Mouse (Mus musculus) lung, embryonic 14.5 days (tissue): ENCODE results near the gene Agk. TPM values are rescaled to one million over a fixed set of nuclear protein-coding genes. Genes with fewer than 3 reads are reported as not detected.

ENCODE experiments used
- ATAC-seq: fragments of 200-750 bp; cut with Nextera tagmentation; 2 replicates; pipeline ENCODE4 v1.8.0; 2017; ENCODE audit warnings: mild to moderate bottlenecking, moderate TSS enrichment, moderate library complexity; ENCODE audit not compliant: insufficient read depth
- DNase-seq: peaks from one replicate; pipeline ENCODE4 v3.0.0-alpha.2; 2015
- H3K27ac ChIP-seq: fragments of 300-500 bp; sonication (generic); 2 replicates; pipeline ENCODE4 v1.5.1; 2014; ENCODE audit warnings: low read depth, mild to moderate bottlenecking, moderate library complexity
- H3K27me3 ChIP-seq: fragments of 300-500 bp; sonication (generic); 2 replicates; pipeline ENCODE4 v1.6.1; 2014; ENCODE audit warnings: low read length, control low read depth; ENCODE audit not compliant: insufficient read depth
- H3K36me3 ChIP-seq: fragments of 300-500 bp; sonication (generic); 2 replicates; pipeline ENCODE4 v1.6.1; 2014; ENCODE audit warnings: control low read depth; ENCODE audit not compliant: insufficient read depth
- H3K4me1 ChIP-seq: fragments of 300-500 bp; sonication (generic); 2 replicates; pipeline ENCODE4 v1.6.1; 2014; ENCODE audit warnings: antibody characterized with exemption, control low read depth; ENCODE audit not compliant: insufficient read depth
- H3K4me2 ChIP-seq: fragments of 300-500 bp; sonication (generic); 2 replicates; pipeline ENCODE4 v1.6.1; 2014; ENCODE audit warnings: mild to moderate bottlenecking
- H3K4me3 ChIP-seq: fragments of 300-500 bp; sonication (generic); 2 replicates; pipeline ENCODE4 v1.5.1; 2014; ENCODE audit warnings: low read depth, low read length
- H3K9ac ChIP-seq: fragments of 300-500 bp; sonication (generic); 2 replicates; pipeline ENCODE4 v1.6.1; 2014
- H3K9me3 ChIP-seq: fragments of 300-500 bp; sonication (generic); 2 replicates; pipeline ENCODE4 v1.6.1; 2016; ENCODE audit warnings: low read depth, low read length, control low read depth
- CTCF ChIP-seq: IDR thresholded peaks from 2 replicates; pipeline ENCODE4 v1.5.1; 2016; ENCODE audit warnings: antibody characterized with exemption, low read depth
- WGBS: fragments of 180-500 bp; shearing (Covaris S2); extraction: QIAGEN DNeasy Blood & Tissue Kit; methylation state at CpG from one replicate; pipeline ENCODE4 v1.1.7; 2014; 5-methylcytosine and 5-hydroxymethylcytosine counted together
- polyA plus RNA-seq: library from polyadenylated mRNA; unstranded; fragments of >200 nt; fragmentation: Nextera tagmentation; extraction: Ambion mirVana; gene quantifications from 2 replicates; pipeline ENCODE4 v1.2.1, GENCODE M21; 2014

The Agk gene
- polyA plus RNA-seq, 1 experiment from 2014 or later, result 47.3 TPM

DNA sequence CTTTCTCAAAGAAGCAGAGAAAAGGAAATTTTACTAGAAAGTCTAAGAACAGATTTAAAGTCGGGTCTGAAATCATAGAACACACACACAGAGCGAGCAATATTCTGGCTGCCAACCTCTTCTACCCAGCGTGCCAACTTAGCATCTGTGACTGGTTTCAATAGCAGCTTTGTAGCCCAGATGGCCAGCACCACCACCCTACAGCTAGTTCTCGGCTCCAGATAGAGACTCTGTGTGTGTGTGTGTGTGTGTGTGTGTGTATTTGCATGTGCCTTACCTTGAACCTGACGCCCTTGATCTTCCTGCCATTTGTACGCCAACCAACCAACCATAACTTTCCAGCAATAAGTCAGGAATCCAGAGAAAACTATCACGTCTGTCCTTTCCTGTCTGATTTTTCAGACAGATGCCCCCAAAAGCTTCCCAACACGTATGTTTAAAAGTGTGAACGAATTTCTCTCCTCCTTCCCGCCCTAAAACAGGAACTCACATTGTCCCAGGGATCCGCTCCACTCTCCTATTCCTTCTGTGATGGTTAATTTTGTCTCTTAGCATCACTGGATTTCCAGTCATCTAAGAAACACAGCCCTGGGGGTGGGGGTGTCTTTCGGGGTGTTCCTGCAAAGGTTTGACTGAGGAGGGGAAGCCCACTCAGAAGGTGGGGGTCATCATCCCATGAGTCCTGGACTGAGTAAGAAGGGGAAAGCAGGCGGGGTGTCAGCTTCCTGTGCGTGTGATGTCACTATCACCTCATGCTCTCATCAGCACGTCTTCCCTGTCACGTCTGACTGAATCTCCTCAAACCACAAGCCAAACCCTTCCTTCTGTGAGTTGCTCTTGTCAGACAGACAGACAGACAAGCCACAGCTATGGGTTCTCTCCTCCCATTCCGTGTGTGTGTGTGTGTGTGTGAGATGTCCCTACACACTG, 107.6 kb downstream of the Agk start:
- 84% methylated on average over 17 of the region's 17 CpGs for WGBS

DNA sequence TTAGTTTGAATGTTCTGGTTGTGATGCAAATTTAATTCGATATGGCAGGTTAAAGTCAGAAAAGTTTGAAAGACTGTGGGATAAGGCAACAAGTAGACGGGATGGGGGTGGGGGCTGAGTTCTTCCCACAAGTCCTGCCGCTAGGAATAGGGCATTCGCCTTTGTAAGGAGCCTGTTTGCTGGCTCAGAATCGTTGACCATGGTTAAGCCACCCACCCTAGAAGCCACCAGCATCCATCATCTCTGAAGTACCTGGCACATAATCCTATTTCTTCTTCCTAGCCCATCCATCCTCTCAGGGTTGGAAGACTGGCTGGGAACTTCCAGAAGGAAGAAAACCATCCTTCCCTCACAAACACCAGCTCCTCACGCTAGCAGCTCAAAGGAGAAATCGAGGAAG, 109.7 kb downstream of the Agk start:
- Histone ChIP-seq H3K4me1 (peaks cover 4% of the 10 kb centered on the region; the same call in 1 of the 2 replicates), H3K9me3 (no peaks in the 10 kb centered on the region), H3K4me2 (peak overlapping the region; percentile 88), H3K9ac (peak overlapping the region; percentile 73), H3K27me3 (no peaks in the 10 kb centered on the region), H3K36me3 (no peaks in the 10 kb centered on the region), H3K27ac (no peak overlapping the region), H3K4me3 (peak overlapping the region; percentile 73)
- TF ChIP-seq CTCF, result no peak
- ATAC-seq (no peak), DNase-seq (no peak)
- WGBS, result 12% methylated on average over 7 of the region's 7 CpGs

More for the DNA sequence above, 107.6 kb downstream of the Agk start:
- no peak overlapping the region for H3K27ac ChIP-seq
- H3K9me3 ChIP-seq, result no peaks in the 10 kb centered on the region
- H3K9ac ChIP-seq, result no peak overlapping the region
- H3K27me3 ChIP-seq, result no peaks in the 10 kb centered on the region
- no peak for TF ChIP-seq CTCF
- DNase-seq (no peak), ATAC-seq (no peak)
- no peak overlapping the region for H3K4me2 ChIP-seq
- no peaks in the 10 kb centered on the region for H3K36me3 ChIP-seq
- peaks cover 7% of the 10 kb centered on the region; the same call in 1 of the 2 replicates for H3K4me1 ChIP-seq
- no peak overlapping the region for H3K4me3 ChIP-seq

DNA sequence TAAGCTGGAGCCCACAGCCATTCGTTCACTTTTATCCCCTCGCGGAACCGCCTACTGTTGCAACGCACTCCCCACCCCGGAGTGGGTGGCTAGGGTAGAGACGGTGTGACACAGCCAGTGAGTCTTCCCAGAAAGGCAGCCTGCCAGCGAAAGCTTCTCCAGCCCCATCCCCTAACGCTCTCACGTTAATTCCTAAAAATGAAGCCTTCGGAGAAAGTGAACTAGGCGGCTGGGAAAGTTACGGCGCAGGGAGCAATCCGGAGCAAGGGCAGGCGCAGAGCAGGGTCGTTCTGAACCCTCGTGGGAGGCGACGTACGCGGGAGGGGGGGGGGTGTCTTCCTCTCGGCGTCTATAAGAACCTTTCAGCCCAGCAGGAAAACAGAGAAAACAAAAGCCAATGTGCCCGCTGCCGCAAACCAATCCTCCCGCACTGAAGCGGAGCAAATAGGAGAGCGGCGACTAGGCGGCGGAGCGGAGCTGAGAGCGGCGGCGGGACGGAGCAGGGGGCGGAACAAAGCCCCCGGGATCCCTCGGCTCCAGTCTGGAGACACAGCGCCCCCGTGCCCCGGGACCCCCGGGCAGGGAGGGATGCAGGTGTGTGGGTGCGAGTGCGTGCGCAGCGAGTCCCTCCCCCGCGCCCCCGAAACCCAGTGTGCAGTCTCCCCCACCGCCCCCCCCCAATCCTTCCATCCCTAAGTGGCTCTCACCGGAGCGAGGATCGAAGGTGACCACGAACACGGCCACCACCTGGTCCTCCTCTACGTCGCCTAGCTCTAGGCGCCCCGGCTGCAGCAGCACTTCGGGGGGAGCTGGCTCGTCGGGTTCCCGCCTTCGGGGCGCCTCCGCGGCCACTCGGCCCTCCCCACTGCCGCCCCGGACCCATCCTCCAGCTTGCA, 110.4 kb downstream of the Agk start:
- no peaks in the 10 kb centered on the region for H3K9me3 ChIP-seq
- no peaks in the 10 kb centered on the region; the same call in 1 of the 2 replicates for H3K4me1 ChIP-seq
- DNase-seq (peak; percentile 66), ATAC-seq (peak; percentile 74)
- H3K27ac ChIP-seq, result peak overlapping the region; percentile 58
- H3K9ac ChIP-seq, result peak overlapping the region; percentile 73
- no peaks in the 10 kb centered on the region for H3K36me3 ChIP-seq
- peak overlapping the region; percentile 88 for H3K4me2 ChIP-seq
- peak overlapping the region; percentile 73 for H3K4me3 ChIP-seq
- H3K27me3 ChIP-seq, result no peaks in the 10 kb centered on the region
- WGBS, result under 1% methylated on average over 66 of the region's 72 CpGs
- TF ChIP-seq CTCF, result no peak

DNA sequence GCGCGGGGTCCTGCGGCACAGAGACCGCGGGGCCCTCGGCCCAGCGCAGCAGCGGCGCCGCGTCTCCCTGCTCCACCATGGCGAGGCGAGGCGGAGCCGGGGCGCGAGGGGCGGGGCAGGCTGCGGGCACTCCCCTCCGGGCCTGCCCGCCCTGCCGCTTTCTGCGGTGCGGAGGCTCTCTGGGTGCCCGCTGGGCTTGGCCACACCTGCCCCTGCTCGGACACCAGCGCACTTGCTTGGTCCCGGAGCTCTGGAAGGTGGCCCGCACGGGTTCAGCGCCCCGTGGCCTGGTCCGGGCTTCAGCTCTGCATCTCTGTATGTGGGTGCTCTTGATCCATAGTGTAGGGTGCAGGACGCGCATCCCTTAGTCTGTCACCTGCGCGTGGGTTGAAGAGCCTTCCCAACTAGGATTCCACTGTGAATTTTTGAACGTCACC, 111.1 kb downstream of the Agk start, which contains the start of gene E330009J07Rik:
E330009J07Rik (minus strand) TSS at position 89 of the 437 bp plus-strand sequence.
- Histone ChIP-seq H3K4me2 (peak within 1 kb of the TSS; percentile 88), H3K36me3 (no peaks in the 10 kb centered on the region), H3K4me3 (peak within 1 kb of the TSS; percentile 73), H3K9ac (peak within 1 kb of the TSS; percentile 73), H3K27ac (peak within 1 kb of the TSS; percentile 58), H3K9me3 (no peaks in the 10 kb centered on the region), H3K27me3 (no peaks in the 10 kb centered on the region), H3K4me1 (no peaks in the 10 kb centered on the region; the same call in 1 of the 2 replicates)
- ATAC-seq (peak; percentile 95), DNase-seq (peak; percentile 83)
- no peak for TF ChIP-seq CTCF
- WGBS, result under 1% methylated on average over 37 of the region's 38 CpGs

DNA sequence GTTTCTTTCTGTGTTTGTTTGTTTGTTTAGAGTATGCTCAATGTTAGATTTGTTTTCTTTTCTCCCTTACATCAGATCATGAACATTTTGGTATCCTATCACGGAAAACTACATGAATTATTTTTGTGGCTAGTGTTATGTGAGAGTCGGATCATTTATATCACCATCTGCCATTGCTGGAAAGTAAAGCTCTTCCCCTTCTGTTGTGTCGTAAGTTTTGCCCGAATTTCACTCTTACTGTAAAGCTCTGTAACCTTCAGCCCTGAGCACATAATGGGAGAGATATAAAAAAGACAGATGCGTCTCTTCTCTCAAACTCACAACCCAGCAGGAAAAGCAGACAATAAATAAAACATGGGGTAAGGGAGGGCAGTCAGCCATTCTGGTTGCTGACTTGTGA, 114.0 kb downstream of the Agk start, which contains the start of gene Wee2:
Wee2 (plus strand) TSS at position 153 of the 400 bp plus-strand sequence.
- DNase-seq (no peak), ATAC-seq (no peak)
- Histone ChIP-seq H3K4me3 (no peak within 1 kb of the TSS), H3K4me1 (no peaks in the 10 kb centered on the region), H3K27ac (no peak within 1 kb of the TSS), H3K9ac (no peak within 1 kb of the TSS), H3K27me3 (no peaks in the 10 kb centered on the region), H3K9me3 (no peaks in the 10 kb centered on the region), H3K36me3 (no peaks in the 10 kb centered on the region), H3K4me2 (no peak within 1 kb of the TSS)
- no peak for TF ChIP-seq CTCF
- 50% methylated on average over 5 of the region's 5 CpGs for WGBS

DNA sequence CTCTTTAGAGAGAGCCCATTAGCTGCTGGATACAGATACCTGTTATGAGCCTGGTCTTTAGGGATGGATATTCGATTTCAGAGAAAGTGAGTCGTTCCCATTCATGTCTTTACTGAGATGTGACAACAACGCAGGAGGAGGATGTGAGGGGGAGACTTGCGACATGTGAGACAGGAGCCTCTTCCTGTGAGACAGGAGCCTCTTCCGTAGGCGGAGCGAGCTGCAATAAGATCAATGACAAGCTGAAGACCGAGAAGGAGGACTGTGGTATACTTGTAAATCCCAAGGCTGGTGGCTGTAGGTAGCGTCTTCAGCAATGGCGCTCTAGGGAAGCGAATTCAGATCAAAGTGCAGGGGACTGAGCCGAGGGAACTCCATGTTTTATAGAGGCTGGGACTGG, 114.8 kb downstream of the Agk start:
- no peak for ATAC-seq
- Histone ChIP-seq H3K27me3 (no peaks in the 10 kb centered on the region), H3K4me2 (no peak overlapping the region), H3K4me1 (no peaks in the 10 kb centered on the region), H3K9ac (no peak overlapping the region), H3K27ac (no peak overlapping the region), H3K4me3 (no peak overlapping the region), H3K36me3 (no peaks in the 10 kb centered on the region), H3K9me3 (no peaks in the 10 kb centered on the region)
- DNase-seq, result no peak
- TF ChIP-seq CTCF, result no peak
- 31% methylated on average over 12 of the region's 12 CpGs for WGBS
